Mouse (Mus musculus): ENCODE measurements around the gene Ddb1. TPM values are rescaled to one million over a fixed set of nuclear protein-coding genes. Genes with fewer than 3 reads are reported as not detected.

Gene Ddb1
- polyA plus RNA-seq, 1 experiment from 2014 or later: 129 TPM

DNA sequence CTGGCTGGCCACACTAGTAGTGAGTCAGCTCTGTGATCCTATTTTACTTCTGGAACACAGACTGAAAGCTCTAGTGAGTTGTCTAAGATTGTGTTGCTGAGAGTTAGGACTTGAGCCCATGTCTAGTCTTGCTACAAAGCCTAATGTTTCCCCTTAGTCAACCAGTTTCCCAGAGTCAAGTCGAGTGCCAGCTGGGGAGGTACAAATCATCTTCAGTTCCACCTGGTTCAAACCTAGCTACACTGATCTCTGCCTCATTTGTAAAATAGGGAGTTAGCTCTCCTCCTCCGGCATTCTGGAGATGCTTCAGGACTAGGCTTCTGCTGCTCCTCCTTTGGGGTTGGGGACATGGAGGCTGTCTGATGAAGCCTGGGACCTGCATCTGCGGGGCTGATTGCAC is 593 bp upstream of the Ddb1 start:
- Histone ChIP-seq H3K27ac (peak overlapping the region; percentile 66), H3K36me3 (ENCODE audit: inconsistent target) (peaks cover 18% of the 10 kb centered on the region), H3K79me2 (ENCODE audit: inconsistent target) (peaks cover 42% of the 10 kb centered on the region), H3K4me3 (ENCODE audit: inconsistent target) (peak overlapping the region; percentile 88)
- 58% methylated on average over 3 of the region's 3 CpGs for WGBS (ENCODE audit: missing documents)

DNA sequence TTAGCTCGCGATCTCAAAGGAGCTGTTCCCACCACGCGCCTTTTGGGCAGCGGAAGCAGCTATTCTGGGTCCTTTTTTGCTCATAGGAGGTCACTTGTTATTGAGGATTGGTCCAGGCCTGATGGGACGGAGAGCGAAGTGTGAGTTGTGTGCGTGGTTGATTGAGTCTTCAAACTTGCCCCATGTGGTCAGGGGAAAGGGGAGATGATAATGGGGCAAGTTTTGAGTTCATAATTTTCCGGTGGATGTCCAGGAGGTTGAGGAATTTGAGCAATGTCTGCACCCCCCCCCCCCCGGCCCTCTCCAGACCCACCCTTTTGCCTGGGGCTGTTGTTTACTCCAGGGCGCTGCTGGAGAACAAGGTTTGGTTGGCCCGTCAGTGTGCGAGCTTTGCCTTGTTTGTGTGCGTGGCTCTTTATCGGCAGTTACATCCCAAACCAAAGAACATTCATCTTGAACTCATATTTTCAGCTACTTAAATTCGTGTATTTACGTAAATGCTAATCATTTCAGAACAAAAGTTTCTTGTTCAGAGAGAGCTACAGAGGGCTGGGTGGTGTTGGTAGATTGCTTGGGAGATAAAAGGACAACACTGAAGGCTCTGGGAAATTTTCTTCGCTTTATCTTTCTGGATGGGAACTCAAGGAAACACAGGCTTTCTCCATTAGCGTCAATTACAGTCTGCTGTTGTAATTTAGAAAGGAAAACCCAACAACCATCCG is 935 bp downstream of the Ddb1 start:
- WGBS (ENCODE audit: missing documents): 8% methylated on average over 20 of the region's 20 CpGs
- peak overlapping the region; percentile 88 for H3K4me3 ChIP-seq (ENCODE audit: inconsistent target)
- H3K79me2 ChIP-seq (ENCODE audit: inconsistent target): peaks cover 45% of the 10 kb centered on the region
- peak overlapping the region; percentile 54 for H3K27ac ChIP-seq
- H3K36me3 ChIP-seq (ENCODE audit: inconsistent target): peaks cover 33% of the 10 kb centered on the region

DNA sequence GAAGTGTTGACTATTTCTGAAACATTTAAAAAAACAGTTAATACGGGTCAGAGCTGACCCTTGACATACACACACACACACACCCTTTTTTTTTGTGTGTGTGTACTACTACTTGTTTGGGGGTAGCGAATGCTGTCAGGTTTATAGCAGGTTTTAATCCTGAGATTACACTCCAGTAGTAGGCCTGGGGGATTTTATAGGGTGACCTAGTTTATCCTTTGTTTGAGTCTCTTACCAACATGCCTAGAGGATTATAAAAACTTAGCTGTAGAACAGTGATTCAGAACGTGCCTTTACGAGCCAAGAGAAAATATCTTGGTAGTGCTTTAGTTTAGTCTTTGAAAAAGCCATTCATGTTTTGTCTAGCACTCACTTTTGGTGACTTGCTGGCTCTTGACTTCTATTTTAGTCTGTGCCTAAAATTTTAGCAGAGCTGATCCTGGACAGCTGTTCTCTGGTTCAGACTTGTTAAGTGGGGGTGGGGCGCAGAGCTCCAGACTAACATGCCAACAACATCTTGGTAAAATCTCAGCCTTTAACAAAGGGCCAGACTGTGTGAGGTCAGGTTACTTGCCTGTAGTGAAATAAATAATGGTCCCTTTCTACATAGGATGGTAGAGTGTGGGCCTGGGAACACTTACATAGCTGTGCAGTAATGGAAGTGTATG is 3.6 kb downstream of the Ddb1 start:
- Histone ChIP-seq H3K27ac (no peak overlapping the region), H3K36me3 (ENCODE audit: inconsistent target) (peaks cover 60% of the 10 kb centered on the region), H3K4me3 (ENCODE audit: inconsistent target) (no peak overlapping the region), H3K79me2 (ENCODE audit: inconsistent target) (peaks cover 45% of the 10 kb centered on the region)
- WGBS (ENCODE audit: missing documents): 92% methylated on average over 5 of the region's 5 CpGs

DNA sequence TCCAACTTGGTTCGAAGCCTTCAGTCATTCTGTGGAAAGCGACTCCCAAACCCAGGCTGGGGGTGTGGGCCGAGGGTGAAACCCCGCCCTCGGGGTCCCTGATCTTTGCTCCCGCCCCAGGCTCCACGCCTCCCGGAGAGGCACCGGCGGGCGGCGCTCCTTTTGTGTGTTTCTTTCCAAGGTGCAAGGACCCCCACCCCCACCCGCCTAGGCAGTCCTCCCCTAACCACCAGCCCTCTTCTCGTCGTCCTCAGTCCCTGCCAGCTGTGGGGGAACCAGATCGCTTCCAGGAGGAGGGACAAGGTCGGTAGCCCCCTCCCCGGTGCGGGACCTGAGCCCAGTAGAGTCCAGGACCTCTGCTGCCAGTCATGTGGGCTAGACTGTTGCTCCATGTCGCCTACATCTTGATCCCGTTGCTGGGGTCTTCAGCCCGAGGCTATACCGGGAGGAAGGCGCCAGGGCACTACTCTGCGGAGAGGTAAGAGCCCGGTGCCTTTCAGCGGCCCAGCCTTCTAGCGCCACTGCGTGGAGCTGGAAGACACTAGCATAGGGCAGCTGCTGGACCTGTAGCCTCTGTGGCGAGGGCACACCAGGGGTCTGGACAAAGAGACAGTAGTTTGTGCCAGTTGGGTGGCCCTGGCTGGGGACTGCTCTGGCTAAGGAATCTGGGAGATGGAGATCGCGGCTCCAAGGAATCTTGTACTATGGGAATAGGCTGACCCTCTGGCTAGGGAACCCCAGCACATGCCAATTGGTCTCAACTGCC is 29.2 kb downstream of the Ddb1 start, which contains the start of gene Vwce:
Vwce (plus strand) TSS at position 108 of the 766 bp plus-strand sequence.
- Histone ChIP-seq H3K36me3 (ENCODE audit: inconsistent target) (peaks cover 10% of the 10 kb centered on the region), H3K27ac (no peak within 1 kb of the TSS), H3K79me2 (ENCODE audit: inconsistent target) (no peaks in the 10 kb centered on the region), H3K4me3 (ENCODE audit: inconsistent target) (no peak within 1 kb of the TSS)
- 13% methylated on average over 32 of the region's 32 CpGs for WGBS (ENCODE audit: missing documents)

DNA sequence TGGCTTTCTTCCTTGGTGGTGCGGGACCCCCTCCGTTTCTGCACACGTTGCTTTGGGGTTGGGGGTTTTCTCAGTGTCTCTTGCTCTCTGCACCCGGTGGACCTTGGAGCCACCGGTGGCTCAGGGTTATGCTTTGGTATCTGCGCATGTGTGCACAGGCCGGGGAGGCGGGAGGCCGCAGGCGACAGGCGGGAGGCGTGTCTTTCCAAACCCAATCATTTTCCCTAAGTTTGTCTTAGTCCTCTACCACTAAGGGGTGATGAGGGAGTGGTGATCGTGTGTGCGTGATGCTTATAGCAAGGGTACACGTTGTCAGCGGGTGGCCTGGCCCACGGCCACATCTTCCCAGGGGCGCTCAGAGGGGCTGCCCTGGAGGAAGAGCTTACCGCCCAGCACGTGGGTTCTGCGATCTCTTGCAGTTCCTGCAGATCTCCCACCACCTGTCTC is 29.8 kb downstream of the Ddb1 start:
- H3K79me2 ChIP-seq (ENCODE audit: inconsistent target): no peaks in the 10 kb centered on the region
- H3K27ac ChIP-seq: no peak overlapping the region
- WGBS (ENCODE audit: missing documents): 6% methylated on average over 21 of the region's 21 CpGs
- no peak overlapping the region for H3K4me3 ChIP-seq (ENCODE audit: inconsistent target)
- peaks cover 4% of the 10 kb centered on the region; the same call in 1 of the 2 replicates for H3K36me3 ChIP-seq (ENCODE audit: inconsistent target)

DNA sequence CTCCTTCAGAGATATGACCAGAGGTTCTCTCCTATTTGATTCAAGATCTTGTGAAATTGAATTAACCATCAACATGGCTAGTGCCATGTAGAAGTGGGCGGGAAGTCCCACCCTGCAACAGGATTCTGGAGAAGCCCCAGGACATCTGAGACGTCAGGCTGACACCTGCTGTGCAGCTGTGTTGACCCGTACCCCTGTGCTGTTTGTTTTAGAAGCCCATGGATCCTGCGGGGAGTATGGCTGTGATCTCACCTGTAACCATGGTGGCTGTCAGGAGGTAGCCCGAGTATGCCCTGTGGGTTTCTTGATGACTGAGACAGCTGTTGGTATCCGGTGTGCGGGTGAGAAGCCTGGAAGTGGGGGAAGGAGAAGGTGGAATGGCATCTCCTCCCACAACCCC is 32.7 kb downstream of the Ddb1 start:
- Histone ChIP-seq H3K36me3 (ENCODE audit: inconsistent target) (no peaks in the 10 kb centered on the region), H3K79me2 (ENCODE audit: inconsistent target) (no peaks in the 10 kb centered on the region), H3K4me3 (ENCODE audit: inconsistent target) (no peak overlapping the region), H3K27ac (no peak overlapping the region)
- 83% methylated on average over 7 of the region's 7 CpGs for WGBS (ENCODE audit: missing documents)

DNA sequence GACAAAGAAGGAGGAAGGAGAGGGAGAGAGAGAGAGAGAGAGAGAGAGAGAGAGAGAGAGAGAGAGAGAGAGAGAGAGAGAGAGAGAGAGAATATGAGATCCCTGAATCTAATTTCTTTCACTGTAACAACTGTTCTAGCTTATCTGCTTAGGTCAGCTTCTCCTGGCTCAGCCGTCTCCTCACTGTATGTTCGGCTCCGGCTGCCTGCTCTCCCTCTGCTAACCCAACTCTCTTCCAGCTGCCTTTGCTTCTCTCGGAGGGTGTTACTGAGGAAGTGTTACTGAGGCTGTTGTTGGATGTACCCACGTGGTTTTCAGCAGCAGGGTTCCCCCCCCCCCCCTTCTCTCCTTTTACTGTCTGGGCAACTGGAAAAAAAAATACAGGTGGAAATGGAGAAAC is 35.0 kb downstream of the Ddb1 start:
- Histone ChIP-seq H3K4me3 (ENCODE audit: inconsistent target) (no peak overlapping the region), H3K27ac (no peak overlapping the region), H3K79me2 (ENCODE audit: inconsistent target) (no peaks in the 10 kb centered on the region), H3K36me3 (ENCODE audit: inconsistent target) (no peaks in the 10 kb centered on the region)
- 10% methylated on average over 5 of the region's 5 CpGs for WGBS (ENCODE audit: missing documents)

DNA sequence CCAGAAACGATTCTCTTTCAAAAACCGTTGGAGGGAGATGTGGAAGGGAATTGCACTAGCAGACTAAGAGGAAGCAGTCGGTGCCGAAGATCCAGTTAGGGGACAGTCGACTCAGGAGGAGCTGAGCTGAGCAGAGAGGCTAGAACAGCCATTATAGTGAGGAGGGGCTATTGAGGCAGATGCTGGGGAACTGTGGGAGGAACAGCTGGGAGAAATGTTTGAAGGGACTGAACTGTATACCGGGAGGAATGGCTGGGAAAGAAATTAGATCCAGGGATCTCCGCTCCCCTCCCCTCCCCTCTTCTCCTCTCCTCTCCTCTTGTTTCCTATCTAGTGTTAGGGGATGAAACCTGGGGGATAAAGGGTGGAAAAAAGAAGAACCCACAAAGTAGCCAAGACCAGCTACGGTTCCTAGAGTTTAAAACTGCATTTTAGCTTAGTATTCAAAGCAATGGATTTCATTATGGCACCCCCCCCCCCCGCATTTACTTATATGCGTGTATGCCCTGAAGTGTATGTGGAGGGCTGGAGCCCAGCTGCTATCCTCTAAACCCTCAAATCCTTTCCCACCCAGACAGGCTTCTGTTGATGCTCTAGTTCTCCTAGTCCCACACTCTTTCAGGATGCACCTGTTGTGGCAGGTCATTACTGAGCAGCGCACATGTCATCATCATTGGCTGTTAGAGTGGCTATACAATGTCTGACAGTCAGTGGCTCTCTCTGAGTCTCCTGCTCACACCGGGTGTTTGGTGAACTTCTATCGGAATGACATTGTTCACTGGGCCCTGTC is 35.7 kb downstream of the Ddb1 start:
- 55% methylated on average over 13 of the region's 13 CpGs for WGBS (ENCODE audit: missing documents)
- H3K36me3 ChIP-seq (ENCODE audit: inconsistent target): no peaks in the 10 kb centered on the region
- no peaks in the 10 kb centered on the region for H3K79me2 ChIP-seq (ENCODE audit: inconsistent target)
- H3K4me3 ChIP-seq (ENCODE audit: inconsistent target): no peak overlapping the region
- no peak overlapping the region for H3K27ac ChIP-seq

DNA sequence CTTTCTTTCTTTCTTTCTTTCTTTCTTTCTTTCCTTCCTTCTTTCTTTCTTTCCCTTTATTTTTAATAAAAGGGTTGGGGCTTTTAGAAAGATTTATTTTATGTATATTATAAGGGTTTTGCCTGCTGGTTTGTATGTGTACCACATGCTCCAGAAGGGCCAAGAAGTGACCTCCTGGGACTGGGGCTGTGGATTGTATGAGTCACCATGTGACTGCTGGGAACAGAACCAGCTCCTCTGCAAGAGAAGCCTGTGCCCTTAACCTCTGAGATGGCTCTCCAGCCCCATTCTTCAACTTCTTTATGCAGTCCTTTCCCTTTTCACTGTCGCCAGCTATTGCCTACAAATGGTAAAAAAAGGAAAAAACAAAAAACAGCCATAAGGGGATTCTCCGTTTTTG is 40.5 kb downstream of the Ddb1 start:
- Histone ChIP-seq H3K79me2 (ENCODE audit: inconsistent target) (no peaks in the 10 kb centered on the region), H3K27ac (no peak overlapping the region), H3K36me3 (ENCODE audit: inconsistent target) (no peaks in the 10 kb centered on the region), H3K4me3 (ENCODE audit: inconsistent target) (no peak overlapping the region)
- WGBS (ENCODE audit: missing documents): 90% methylated on average over 2 of the region's 2 CpGs

DNA sequence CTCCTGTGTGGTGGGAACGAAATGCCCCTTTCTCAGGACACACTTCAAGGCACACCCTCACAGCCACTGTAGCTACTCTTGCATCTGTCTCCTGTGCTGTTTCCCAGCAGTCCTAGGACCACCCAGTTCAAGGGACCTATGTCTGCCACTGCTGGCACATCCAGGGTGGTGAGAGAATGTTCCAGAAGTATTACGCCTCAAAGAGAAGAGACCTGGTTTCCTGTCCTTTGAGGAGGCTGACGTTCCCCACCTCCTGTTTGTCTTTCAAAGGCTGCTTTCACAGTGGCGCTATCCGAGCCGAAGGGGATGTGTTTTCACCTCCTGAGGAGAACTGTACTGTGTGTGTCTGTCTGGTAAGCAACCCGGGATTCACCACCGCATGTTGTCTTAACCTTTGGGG is 43.0 kb downstream of the Ddb1 start:
- Histone ChIP-seq H3K4me3 (ENCODE audit: inconsistent target) (no peak overlapping the region), H3K79me2 (ENCODE audit: inconsistent target) (no peaks in the 10 kb centered on the region), H3K36me3 (ENCODE audit: inconsistent target) (no peaks in the 10 kb centered on the region), H3K27ac (no peak overlapping the region)
- 79% methylated on average over 8 of the region's 8 CpGs for WGBS (ENCODE audit: missing documents)

DNA sequence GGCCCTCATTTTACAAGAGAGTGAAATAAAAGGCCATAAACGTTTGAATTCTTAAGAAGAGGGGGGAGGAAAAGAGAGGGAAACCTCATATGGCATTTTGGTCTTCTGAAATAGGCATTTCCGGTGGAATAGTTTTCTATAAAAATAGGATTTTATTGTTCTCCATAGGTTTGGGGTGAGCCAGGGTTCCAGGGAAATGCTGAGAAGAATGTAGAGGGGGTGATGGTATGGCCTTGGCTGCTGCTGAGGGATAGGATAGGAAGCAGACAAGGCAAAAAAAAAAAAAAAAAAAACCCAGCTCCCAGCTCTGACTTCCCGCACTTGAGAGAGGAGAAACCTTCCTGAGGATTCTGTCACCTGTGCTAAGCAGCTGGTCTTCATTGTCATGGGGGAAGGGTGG is 50.9 kb downstream of the Ddb1 start:
- no peaks in the 10 kb centered on the region for H3K36me3 ChIP-seq (ENCODE audit: inconsistent target)
- WGBS (ENCODE audit: missing documents): 73% methylated on average over 3 of the region's 3 CpGs
- no peak overlapping the region for H3K4me3 ChIP-seq (ENCODE audit: inconsistent target)
- no peaks in the 10 kb centered on the region for H3K79me2 ChIP-seq (ENCODE audit: inconsistent target)
- H3K27ac ChIP-seq: no peak overlapping the region

DNA sequence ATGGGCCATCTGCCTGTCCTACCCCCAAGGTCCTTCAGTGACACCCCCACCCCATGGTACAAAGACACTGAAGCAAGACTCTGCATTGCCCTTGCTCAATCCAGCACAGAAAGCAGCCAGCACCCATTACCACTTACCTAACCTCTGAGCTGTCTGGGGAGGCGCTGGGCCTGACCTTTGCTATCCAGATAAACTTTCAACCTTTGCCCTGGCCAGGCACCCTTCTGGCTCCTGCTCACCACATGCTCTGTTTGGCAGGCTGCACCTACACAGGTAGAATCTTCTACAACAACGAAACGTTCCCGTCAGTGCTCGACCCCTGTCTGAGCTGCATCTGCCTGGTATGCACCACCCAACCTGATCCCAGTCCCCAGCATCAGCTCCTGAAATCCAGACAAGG is 52.6 kb downstream of the Ddb1 start:
- no peaks in the 10 kb centered on the region for H3K79me2 ChIP-seq (ENCODE audit: inconsistent target)
- 92% methylated on average over 5 of the region's 5 CpGs for WGBS (ENCODE audit: missing documents)
- H3K36me3 ChIP-seq (ENCODE audit: inconsistent target): no peaks in the 10 kb centered on the region
- H3K4me3 ChIP-seq (ENCODE audit: inconsistent target): no peak overlapping the region
- no peak overlapping the region for H3K27ac ChIP-seq

DNA sequence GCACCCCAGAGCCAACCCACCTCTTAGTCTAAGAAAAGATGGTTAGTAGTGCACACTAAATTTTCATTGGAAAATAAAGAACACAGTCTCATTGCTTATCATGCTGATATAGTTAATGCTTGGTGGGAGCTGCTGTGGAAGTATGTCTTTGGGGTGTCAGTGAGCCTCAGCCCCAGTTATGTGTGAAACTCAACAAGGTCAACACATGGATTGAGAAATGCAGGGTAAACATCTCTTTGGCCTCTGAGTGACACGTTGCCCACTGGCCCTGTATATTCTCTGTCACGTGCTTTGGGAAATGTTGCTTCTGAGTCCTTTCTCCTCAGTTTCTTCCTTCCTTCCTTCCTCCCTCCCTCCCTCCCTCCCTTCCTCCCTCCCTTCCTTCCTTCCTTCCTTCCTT is 53.3 kb downstream of the Ddb1 start:
- Histone ChIP-seq H3K36me3 (ENCODE audit: inconsistent target) (no peaks in the 10 kb centered on the region), H3K27ac (no peak overlapping the region), H3K4me3 (ENCODE audit: inconsistent target) (no peak overlapping the region), H3K79me2 (ENCODE audit: inconsistent target) (no peaks in the 10 kb centered on the region)
- WGBS (ENCODE audit: missing documents): 63% methylated on average over 2 of the region's 2 CpGs

DNA sequence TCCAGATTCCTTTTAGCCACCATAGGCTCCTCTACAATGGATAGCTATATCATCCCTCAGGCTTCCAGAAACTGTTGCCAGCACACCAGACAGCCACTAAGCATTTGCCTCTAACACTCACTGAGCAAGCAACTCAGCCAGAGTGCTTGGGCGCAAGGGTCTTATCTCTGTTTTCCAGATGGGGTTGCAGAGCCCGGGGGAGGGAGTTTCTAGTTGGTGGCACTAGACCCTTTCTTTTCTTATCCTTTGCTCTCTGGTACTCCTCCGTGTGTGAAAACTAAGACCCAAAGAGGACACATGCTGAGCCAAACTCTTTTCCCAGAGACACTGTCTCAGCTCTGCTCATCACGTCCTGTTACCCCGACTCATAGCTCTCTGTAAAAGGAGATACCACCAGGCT is 56.2 kb downstream of the Ddb1 start:
- H3K36me3 ChIP-seq (ENCODE audit: inconsistent target): no peaks in the 10 kb centered on the region
- no peaks in the 10 kb centered on the region for H3K79me2 ChIP-seq (ENCODE audit: inconsistent target)
- 81% methylated on average over 5 of the region's 5 CpGs for WGBS (ENCODE audit: missing documents)
- H3K27ac ChIP-seq: no peak overlapping the region
- no peak overlapping the region for H3K4me3 ChIP-seq (ENCODE audit: inconsistent target)

Measured in macrophage (primary cell).